Mouse (Mus musculus) heart, postnatal 0 days (tissue): ENCODE data around the gene Il19. TPM values are rescaled to one million over a fixed set of nuclear protein-coding genes. Genes with fewer than 3 reads are reported as not detected.

Experiments used
- ATAC-seq: fragments of 200-750 bp; cut with Nextera tagmentation; 2 replicates; pipeline ENCODE4 v1.8.0; 2017; ENCODE audit warnings: low read depth, moderate number of reproducible peaks, moderate library complexity; ENCODE audit not compliant: insufficient read depth
- DNase-seq: peaks from one replicate; pipeline ENCODE4 v3.0.0-alpha.2; 2016; ENCODE audit warnings: low spot score
- H3K27ac ChIP-seq: fragments of 300-500 bp; sonication (generic); 2 replicates; pipeline ENCODE4 v1.5.1; 2014; ENCODE audit warnings: low read depth, mild to moderate bottlenecking
- H3K27me3 ChIP-seq: fragments of 300-500 bp; sonication (generic); 2 replicates; pipeline ENCODE4 v1.6.1; 2014; ENCODE audit warnings: low read length, mixed read lengths; ENCODE audit not compliant: control insufficient read depth, insufficient read depth
- H3K36me3 ChIP-seq: fragments of 300-500 bp; sonication (generic); replicated peaks from 2 replicates; pipeline ENCODE4 v1.6.1; 2014; ENCODE audit warnings: low read length, mixed read lengths; ENCODE audit not compliant: control insufficient read depth, insufficient read depth
- H3K4me1 ChIP-seq: fragments of 300-500 bp; sonication (generic); 2 replicates; pipeline ENCODE4 v1.6.1; 2014; ENCODE audit warnings: antibody characterized with exemption; ENCODE audit not compliant: control insufficient read depth, insufficient read depth
- H3K4me2 ChIP-seq: fragments of 300-500 bp; sonication (generic); 2 replicates; pipeline ENCODE4 v1.6.1; 2014; ENCODE audit warnings: low read depth, mild to moderate bottlenecking, low read length, moderate library complexity
- H3K4me3 ChIP-seq: fragments of 300-500 bp; sonication (generic); 2 replicates; pipeline ENCODE4 v1.5.1; 2014; ENCODE audit warnings: low read depth, low read length
- H3K9ac ChIP-seq: fragments of 300-500 bp; sonication (generic); replicated peaks from 2 replicates; pipeline ENCODE4 v1.6.1; 2014; ENCODE audit warnings: low read depth, low read length, mixed read lengths
- H3K9me3 ChIP-seq: fragments of 300-500 bp; sonication (generic); replicated peaks from 2 replicates; pipeline ENCODE4 v1.6.1; 2016; ENCODE audit warnings: low read length; ENCODE audit not compliant: control insufficient read depth
- CTCF ChIP-seq: IDR thresholded peaks from 2 replicates; pipeline ENCODE4 v1.5.1; 2016; ENCODE audit warnings: antibody characterized with exemption, control low read depth, low read depth
- EP300 ChIP-seq: IDR thresholded peaks from 2 replicates; pipeline ENCODE4 v1.6.1; 2016; ENCODE audit warnings: antibody characterized with exemption, low read depth
- WGBS: fragments of 180-500 bp; shearing (Covaris S2); extraction: QIAGEN DNeasy Blood & Tissue Kit; methylation state at CpG from one replicate; pipeline ENCODE4 v1.1.7; 2014; 5-methylcytosine and 5-hydroxymethylcytosine counted together
- polyA plus RNA-seq: library from polyadenylated mRNA; unstranded; fragments of >200 nt; fragmentation: Nextera tagmentation; extraction: Ambion mirVana; gene quantifications from 2 replicates; pipeline ENCODE4 v1.2.1, GENCODE M21; 2015
- total RNA-seq: library from RNA; depleted of rRNA; stranded (reverse); fragments of >200 nt; gene quantifications from 2 replicates; pipeline ENCODE4 v1.2.3, GENCODE M21; 2014; ENCODE audit warnings: low replicate concordance

The Il19 gene
- total and polyA plus RNA-seq, 2 experiments from 2014 or later = not detected

GRCm38 (mm10) chr1:130926484-130926883 is 13.4 kb downstream of the Il19 start:
- no peak overlapping the region for H3K27ac ChIP-seq
- H3K9me3 ChIP-seq = no peaks in the 10 kb centered on the region
- H3K27me3 ChIP-seq = no peaks in the 10 kb centered on the region
- DNase-seq = no peak
- TF ChIP-seq EP300 = no peak
- peak; percentile 11; the same call in 1 of the 2 replicates for TF ChIP-seq CTCF
- no peak overlapping the region for H3K4me2 ChIP-seq
- H3K36me3 ChIP-seq = no peaks in the 10 kb centered on the region
- no peak for ATAC-seq
- no peak overlapping the region for H3K9ac ChIP-seq
- H3K4me1 ChIP-seq = no peaks in the 10 kb centered on the region
- no peak overlapping the region for H3K4me3 ChIP-seq

GRCm38 (mm10) chr1:130918323-130918980 is 21.5 kb downstream of the Il19 start:
- Histone ChIP-seq H3K4me1 (no peaks in the 10 kb centered on the region), H3K9me3 (no peaks in the 10 kb centered on the region), H3K4me2 (no peak overlapping the region), H3K27me3 (no peaks in the 10 kb centered on the region), H3K9ac (no peak overlapping the region), H3K36me3 (no peaks in the 10 kb centered on the region), H3K27ac (no peak overlapping the region), H3K4me3 (no peak overlapping the region)
- DNase-seq = peak; percentile 16
- TF ChIP-seq EP300 = no peak
- TF ChIP-seq CTCF = no peak
- ATAC-seq = no peak
- 23% methylated on average over 1 of the region's 1 CpGs for WGBS

DNA sequence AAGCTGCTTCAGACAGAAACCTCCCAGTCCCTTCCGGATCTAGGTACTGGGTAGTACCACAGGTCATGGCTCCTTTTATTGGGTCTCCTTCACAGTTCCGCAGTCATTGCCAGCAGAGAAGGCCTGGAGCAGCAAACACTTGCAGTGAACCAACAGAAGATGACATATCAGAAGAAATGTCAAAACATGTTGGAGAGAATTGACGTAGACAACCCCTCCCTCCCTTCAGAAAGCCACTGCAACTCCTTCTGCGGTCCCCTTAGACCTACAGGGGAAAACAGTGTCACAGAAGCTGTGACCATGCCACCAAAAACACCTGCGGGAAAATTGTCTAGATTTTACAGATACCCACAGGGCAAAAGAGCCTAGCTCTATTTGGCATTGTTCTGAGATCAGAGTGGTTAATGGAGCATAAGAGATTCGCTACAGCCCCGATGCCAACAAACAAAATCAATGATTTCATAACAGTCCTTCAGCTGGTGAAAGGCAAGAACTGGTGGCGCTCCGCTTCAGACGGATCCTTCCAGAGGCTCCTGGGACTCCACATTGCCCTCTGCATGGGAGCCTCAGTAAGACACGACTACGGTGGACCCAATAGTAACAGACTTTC is 28.4 kb downstream of the Il19 start, which contains the start of gene Il20:
TSS of gene Il20 (minus strand) at position 51 of the 610 bp plus-strand sequence.
- no peak within 1 kb of the TSS for H3K27ac ChIP-seq
- TF ChIP-seq CTCF (no peak), EP300 (no peak)
- no peak within 1 kb of the TSS for H3K4me3 ChIP-seq
- DNase-seq (no peak), ATAC-seq (no peak)
- 81% methylated on average over 12 of the region's 12 CpGs for WGBS
- no peak within 1 kb of the TSS for H3K9ac ChIP-seq
- no peak within 1 kb of the TSS for H3K4me2 ChIP-seq
- H3K36me3 ChIP-seq = no peaks in the 10 kb centered on the region
- H3K9me3 ChIP-seq = no peaks in the 10 kb centered on the region
- no peaks in the 10 kb centered on the region for H3K4me1 ChIP-seq
- H3K27me3 ChIP-seq = no peaks in the 10 kb centered on the region

- Histone ChIP-seq H3K4me1 (no peaks in the 10 kb centered on the region), H3K27ac (no peak overlapping the region), H3K4me3 (no peak overlapping the region), H3K4me2 (no peak overlapping the region), H3K36me3 (no peaks in the 10 kb centered on the region), H3K27me3 (no peaks in the 10 kb centered on the region), H3K9ac (no peak overlapping the region), H3K9me3 (no peaks in the 10 kb centered on the region)
- 51% methylated on average over 7 of the region's 7 CpGs for WGBS
- ATAC-seq = no peak
- TF ChIP-seq EP300 (no peak), CTCF (no peak)
- no peak for DNase-seq
These were observed 37.4 kb downstream of the Il19 start for GRCm38 (mm10) chr1:130902505-130902904.

DNA sequence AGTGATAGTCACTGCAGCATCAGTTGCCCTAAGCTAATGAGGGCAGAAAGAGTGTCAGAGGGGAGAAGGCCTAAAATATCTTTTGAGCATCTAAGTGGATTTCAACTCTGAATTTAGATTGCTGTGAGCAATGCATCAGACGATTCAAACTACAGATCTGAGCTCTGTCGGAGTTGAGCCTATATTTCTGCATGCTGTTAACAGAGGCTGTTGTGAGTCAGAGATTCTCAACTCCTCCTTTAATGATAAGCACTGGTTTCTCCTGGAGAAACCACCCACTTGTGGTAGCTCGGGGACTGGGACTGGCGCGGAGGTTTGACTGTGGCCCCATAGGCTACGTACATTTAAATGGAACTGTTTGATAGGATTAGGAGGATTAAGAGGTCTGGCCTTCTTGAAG is 45.4 kb downstream of the Il19 start:
- ATAC-seq = no peak

More for the DNA sequence above, 45.4 kb downstream of the Il19 start:
- no peak overlapping the region for H3K27ac ChIP-seq
- 55% methylated on average over 6 of the region's 6 CpGs for WGBS
- no peaks in the 10 kb centered on the region for H3K36me3 ChIP-seq
- no peaks in the 10 kb centered on the region for H3K4me1 ChIP-seq
- no peaks in the 10 kb centered on the region for H3K9me3 ChIP-seq
- no peaks in the 10 kb centered on the region for H3K27me3 ChIP-seq
- H3K4me2 ChIP-seq = no peak overlapping the region
- no peak overlapping the region for H3K4me3 ChIP-seq
- no peak for TF ChIP-seq CTCF
- no peak for TF ChIP-seq EP300
- DNase-seq = no peak
- no peak overlapping the region for H3K9ac ChIP-seq
